In genomic region chr17:24207768-24208640, GRCm38 (mm10) we compare ENCODE assay signal across 8 mouse cellular contexts. TPM values are rescaled to one million over a fixed set of nuclear protein-coding genes. Genes with fewer than 3 reads are reported as not detected.
DNase-seq lines count a peak whose midpoint lies in the region; ATAC-seq lines count a peak whose summit lies in the region.

No protein-coding gene starts in this region.

- peak overlapping the region; percentile 97 for H3K27ac ChIP-seq in liver, embryonic 11.5 days (ENCODE audit: low read depth, low read length)
- H3K27ac ChIP-seq in stomach, embryonic 16.5 days (ENCODE audit: low read length) = peak overlapping the region; percentile 91

- peaks cover 86% of the 10 kb centered on the region for H3K4me1 ChIP-seq in liver, embryonic 11.5 days (replicated peaks; ENCODE audit: control insufficient read depth, insufficient read depth, low read length)
- peaks cover 78% of the 10 kb centered on the region for H3K4me1 ChIP-seq in stomach, embryonic 16.5 days (ENCODE audit: control insufficient read depth, insufficient read depth, low read length)

- H3K4me3 ChIP-seq in liver, embryonic 11.5 days (ENCODE audit: low read depth, low read length) = peak overlapping the region; percentile 72
- H3K4me3 ChIP-seq in stomach, embryonic 16.5 days (replicated peaks; ENCODE audit: low read length) = peak overlapping the region; percentile 67

- H3K9ac ChIP-seq in liver, embryonic 11.5 days (ENCODE audit: low read depth, low read length) = peak overlapping the region; percentile 91
- H3K9ac ChIP-seq in stomach, embryonic 16.5 days (ENCODE audit: low read length) = peak overlapping the region; percentile 77

- peaks cover 25% of the 10 kb centered on the region for H3K27me3 ChIP-seq in liver, embryonic 11.5 days (replicated peaks; ENCODE audit: control insufficient read depth, insufficient read depth, low read length)
- H3K27me3 ChIP-seq in stomach, embryonic 16.5 days (ENCODE audit: control insufficient read depth, insufficient read depth, low read length) = peaks cover 14% of the 10 kb centered on the region; the same call in 1 of the 2 replicates

- no peaks in the 10 kb centered on the region for H3K36me3 ChIP-seq in liver, embryonic 11.5 days (ENCODE audit: control insufficient read depth, insufficient read depth, low read length)
- no peaks in the 10 kb centered on the region for H3K36me3 ChIP-seq in stomach, embryonic 16.5 days (ENCODE audit: control insufficient read depth, insufficient read depth, low read length)

- ATAC-seq in liver, embryonic 11.5 days (replicated peaks; ENCODE audit: low FRiP score) = no peak
- no peak for ATAC-seq in stomach, embryonic 16.5 days (ENCODE audit: insufficient read depth, low FRiP score)

- H3K9me3 ChIP-seq in liver, embryonic 11.5 days (ENCODE audit: control insufficient read depth, low read length) = no peaks in the 10 kb centered on the region
- no peaks in the 10 kb centered on the region for H3K9me3 ChIP-seq in stomach, embryonic 16.5 days (replicated peaks; ENCODE audit: control insufficient read depth, low read length)

- peak; percentile 74 to 83 for DNase-seq in cerebellum, postnatal 10 days
- DNase-seq in cerebellum, postnatal 36 days = no peak
- peak; percentile 38 to 61 for DNase-seq in right cerebral cortex, postnatal 10 days (ENCODE audit: low spot score in 2 of 2)
- DNase-seq in right cerebral cortex, postnatal 14 days = no peak
- DNase-seq in liver, embryonic 11.5 days (ENCODE audit: low spot score) = no peak
- no peak for DNase-seq in frontal cortex, postnatal 25 days (ENCODE audit: low spot score in 2 of 2)
- DNase-seq in right cerebral cortex, adult 18-20 months = no peak

- WGBS in liver, embryonic 11.5 days = 67% methylated on average over 34 of the region's 34 CpGs
- 56% methylated on average over 34 of the region's 34 CpGs for WGBS in stomach, embryonic 16.5 days

- H3K4me2 ChIP-seq in liver, embryonic 11.5 days = peak overlapping the region; percentile 100
- peak overlapping the region; percentile 90 for H3K4me2 ChIP-seq in stomach, embryonic 16.5 days (ENCODE audit: low read depth, low read length)

RNA-seq across cellular contexts. Expression of gene Ntn3, which starts 1.3 kb away (rescaled TPM):
- 2.3 and 2.7 TPM in 2 replicates for polyA plus RNA-seq in liver, embryonic 11.5 days (2014; fragmentation: Nextera tagmentation; extraction: Ambion mirVana)
- 4.0 and 5.4 TPM in 2 replicates for polyA plus RNA-seq in stomach, embryonic 16.5 days (2015; fragmentation: Nextera tagmentation; extraction: Ambion mirVana)

RNA-seq across cellular contexts. Expression of gene Tbc1d24, which starts 2.6 kb away (rescaled TPM):
- 13.3 and 14.5 TPM in 2 replicates for polyA plus RNA-seq in liver, embryonic 11.5 days (2014; fragmentation: Nextera tagmentation; extraction: Ambion mirVana)
- polyA plus RNA-seq in stomach, embryonic 16.5 days (2015; fragmentation: Nextera tagmentation; extraction: Ambion mirVana) = 3.6 and 5.4 TPM in 2 replicates

RNA-seq across cellular contexts. Expression of gene Tedc2, which starts 12.6 kb away (rescaled TPM):
- polyA plus RNA-seq in liver, embryonic 11.5 days (2014; fragmentation: Nextera tagmentation; extraction: Ambion mirVana) = 16.6 and 17.2 TPM in 2 replicates
- 7.6 and 9.7 TPM in 2 replicates for polyA plus RNA-seq in stomach, embryonic 16.5 days (2015; fragmentation: Nextera tagmentation; extraction: Ambion mirVana)

RNA-seq across cellular contexts. Expression of gene Atp6v0c, which starts 38.5 kb away (rescaled TPM):
- polyA plus RNA-seq in liver, embryonic 11.5 days (2014; fragmentation: Nextera tagmentation; extraction: Ambion mirVana) = 476 and 499 TPM in 2 replicates
- polyA plus RNA-seq in stomach, embryonic 16.5 days (2015; fragmentation: Nextera tagmentation; extraction: Ambion mirVana) = 504 and 564 TPM in 2 replicates

RNA-seq across cellular contexts. Expression of gene Ccnf, which starts 43.3 kb away (rescaled TPM):
- 95.6 and 107 TPM in 2 replicates for polyA plus RNA-seq in liver, embryonic 11.5 days (2014; fragmentation: Nextera tagmentation; extraction: Ambion mirVana)
- 50.2 and 51.8 TPM in 2 replicates for polyA plus RNA-seq in stomach, embryonic 16.5 days (2015; fragmentation: Nextera tagmentation; extraction: Ambion mirVana)

Comparison
In these comparisons a context has a peak if more than half of its experiments do, and no peak if none do; other contexts are left out.
1. DNase-seq: peak in cerebellum, postnatal 10 days (2 of 2) and right cerebral cortex, postnatal 10 days (2 of 2); none in cerebellum, postnatal 36 days (0 of 2), right cerebral cortex, postnatal 14 days (single experiment), liver, embryonic 11.5 days (single experiment), frontal cortex, postnatal 25 days (0 of 2) and right cerebral cortex, adult 18-20 months (single experiment).